Mouse (Mus musculus): Measurements from ENCODE around the gene Ebf4.

- peak; percentile 62 for TF ChIP-seq CTCF (IDR thresholded peaks at IDR 0.05)
- TF ChIP-seq POLR2A (IDR thresholded peaks at IDR 0.05; ENCODE audit: insufficient read depth, low read depth, low read length) = peak; percentile 100
- TF ChIP-seq EP300 (IDR thresholded peaks at IDR 0.05; ENCODE audit: insufficient read depth, low read depth, low read length) = peak; percentile 87
These were observed 20.7 kb upstream of the Ebf4 start, which contains the start of gene Nop56 for GRCm38 (mm10) chr2:130274149-130274861.

Measured in heart, adult 2 months (tissue).